ENCODE assay signal across 10 mouse cellular contexts in genomic region chr14:8186278-8187045, GRCm38 (mm10). TPM values are rescaled to one million over a fixed set of nuclear protein-coding genes. Genes with fewer than 3 reads are reported as not detected.
DNase-seq lines count a peak whose midpoint lies in the region; ATAC-seq and TF ChIP-seq lines count a peak whose summit lies in the region.
"Had no signal": no experiment of that assay in that cellular context is flagged by ENCODE, and none has a peak within 500 bp of the region (broad histone marks: within the 10 kb centered on the region; RNA-seq: fewer than 3 reads in every experiment).

No protein-coding gene starts in this region.

- no peak overlapping the region for H3K9ac ChIP-seq in forebrain, embryonic 16.5 days (replicated peaks; ENCODE audit: low read depth, low read length)
- H3K9ac ChIP-seq in forebrain, embryonic 13.5 days, result no peak overlapping the region
- no peak overlapping the region for H3K9ac ChIP-seq in midbrain, postnatal 0 days (replicated peaks; ENCODE audit: low read length, poor library complexity, severe bottlenecking)
- no peak overlapping the region for H3K9ac ChIP-seq in midbrain, embryonic 15.5 days
- H3K9ac ChIP-seq in intestine, embryonic 16.5 days (ENCODE audit: low read depth, low read length), result no peak overlapping the region

- no peaks in the 10 kb centered on the region for H3K36me3 ChIP-seq in forebrain, embryonic 16.5 days (ENCODE audit: control insufficient read depth, insufficient read depth)
- H3K36me3 ChIP-seq in forebrain, embryonic 13.5 days (ENCODE audit: poor library complexity, severe bottlenecking), result no peaks in the 10 kb centered on the region
- H3K36me3 ChIP-seq in midbrain, postnatal 0 days (ENCODE audit: insufficient read depth, low read length), result no peaks in the 10 kb centered on the region
- no peaks in the 10 kb centered on the region for H3K36me3 ChIP-seq in midbrain, embryonic 15.5 days (replicated peaks)
- no peaks in the 10 kb centered on the region for H3K36me3 ChIP-seq in intestine, embryonic 16.5 days (ENCODE audit: control insufficient read depth, insufficient read depth, low read length)

- H3K4me1 ChIP-seq in forebrain, embryonic 16.5 days (replicated peaks; ENCODE audit: control insufficient read depth, insufficient read depth, low read length), result peaks cover 4% of the 10 kb centered on the region
- H3K4me1 ChIP-seq in forebrain, embryonic 13.5 days, result no peaks in the 10 kb centered on the region
- H3K4me1 ChIP-seq in midbrain, postnatal 0 days (ENCODE audit: insufficient read depth, low read length), result no peaks in the 10 kb centered on the region
- no peaks in the 10 kb centered on the region for H3K4me1 ChIP-seq in midbrain, embryonic 15.5 days
- no peaks in the 10 kb centered on the region for H3K4me1 ChIP-seq in intestine, embryonic 16.5 days (ENCODE audit: control insufficient read depth, insufficient read depth, low read length)

- peak; percentile 56 for DNase-seq in midbrain, postnatal 0 days (ENCODE audit: low spot score)
- peak; percentile 90 for DNase-seq in layer of hippocampus, adult 9-11 months
- DNase-seq in testis, postnatal 14 days (ENCODE audit: low spot score), result peak; percentile 66
- no peak for DNase-seq in spleen, postnatal 10 days (ENCODE audit: low spot score in 2 of 2)
- DNase-seq: B cell, adult 2 months; cerebellum, adult 2 months had no signal

- no peak overlapping the region for H3K27ac ChIP-seq in forebrain, embryonic 16.5 days (ENCODE audit: low read length)
- H3K27ac ChIP-seq in forebrain, embryonic 13.5 days, result no peak overlapping the region
- H3K27ac ChIP-seq in midbrain, postnatal 0 days (ENCODE audit: low read depth, low read length), result no peak overlapping the region
- H3K27ac ChIP-seq in midbrain, embryonic 15.5 days, result no peak overlapping the region
- H3K27ac ChIP-seq in intestine, embryonic 16.5 days (ENCODE audit: low read length), result no peak overlapping the region

- peak; percentile 52 for ATAC-seq in forebrain, embryonic 16.5 days
- ATAC-seq in forebrain, embryonic 13.5 days, result no peak
- ATAC-seq in midbrain, postnatal 0 days (ENCODE audit: low FRiP score), result no peak
- ATAC-seq in midbrain, embryonic 15.5 days (replicated peaks), result no peak
- no peak for ATAC-seq in intestine, embryonic 16.5 days

- WGBS in forebrain, embryonic 16.5 days, result 74% methylated on average over 6 of the region's 6 CpGs
- 87% methylated on average over 6 of the region's 6 CpGs for WGBS in forebrain, embryonic 13.5 days
- 82% methylated on average over 6 of the region's 6 CpGs for WGBS in midbrain, postnatal 0 days
- WGBS in midbrain, embryonic 15.5 days, result 90% methylated on average over 6 of the region's 6 CpGs
- 89% methylated on average over 6 of the region's 6 CpGs for WGBS in intestine, embryonic 16.5 days

- no peaks in the 10 kb centered on the region for H3K27me3 ChIP-seq in forebrain, embryonic 16.5 days (replicated peaks; ENCODE audit: control insufficient read depth, insufficient read depth, low read length)
- no peaks in the 10 kb centered on the region for H3K27me3 ChIP-seq in forebrain, embryonic 13.5 days
- H3K27me3 ChIP-seq in midbrain, postnatal 0 days (ENCODE audit: insufficient read depth, low read length), result no peaks in the 10 kb centered on the region
- H3K27me3 ChIP-seq in midbrain, embryonic 15.5 days (replicated peaks), result no peaks in the 10 kb centered on the region
- H3K27me3 ChIP-seq in intestine, embryonic 16.5 days (replicated peaks; ENCODE audit: control insufficient read depth, insufficient read depth, low read length), result no peaks in the 10 kb centered on the region

- no peak overlapping the region for H3K4me2 ChIP-seq in forebrain, embryonic 16.5 days (ENCODE audit: low read length)
- H3K4me2 ChIP-seq in forebrain, embryonic 13.5 days, result no peak overlapping the region
- H3K4me2 ChIP-seq in midbrain, postnatal 0 days (ENCODE audit: low read depth, low read length, poor library complexity, severe bottlenecking), result no peak overlapping the region
- H3K4me2 ChIP-seq in midbrain, embryonic 15.5 days, result no peak overlapping the region
- no peak overlapping the region for H3K4me2 ChIP-seq in intestine, embryonic 16.5 days (ENCODE audit: low read depth, low read length)

- no peaks in the 10 kb centered on the region for H3K9me3 ChIP-seq in forebrain, embryonic 16.5 days (ENCODE audit: control insufficient read depth, low read length)
- no peaks in the 10 kb centered on the region for H3K9me3 ChIP-seq in forebrain, embryonic 13.5 days (replicated peaks)
- H3K9me3 ChIP-seq in midbrain, postnatal 0 days (ENCODE audit: low read length), result no peaks in the 10 kb centered on the region
- no peaks in the 10 kb centered on the region for H3K9me3 ChIP-seq in midbrain, embryonic 15.5 days
- H3K9me3 ChIP-seq in intestine, embryonic 16.5 days (ENCODE audit: control insufficient read depth, low read length), result no peaks in the 10 kb centered on the region

- no peak overlapping the region for H3K4me3 ChIP-seq in forebrain, embryonic 16.5 days (replicated peaks; ENCODE audit: low read length)
- H3K4me3 ChIP-seq in forebrain, embryonic 13.5 days, result no peak overlapping the region
- H3K4me3 ChIP-seq in midbrain, postnatal 0 days (ENCODE audit: low read depth, low read length), result no peak overlapping the region
- no peak overlapping the region for H3K4me3 ChIP-seq in midbrain, embryonic 15.5 days
- no peak overlapping the region for H3K4me3 ChIP-seq in intestine, embryonic 16.5 days (ENCODE audit: low read length)

- no peak for TF ChIP-seq CTCF in midbrain, postnatal 0 days (IDR thresholded peaks at IDR 0.05)

RNA-seq across cellular contexts. Expression of gene Pdhb, which starts 13.6 kb away (rescaled TPM):
- 249 and 250 TPM in 2 replicates for polyA plus RNA-seq in forebrain, embryonic 16.5 days (2015; fragmentation: Nextera tagmentation; extraction: Ambion mirVana)
- polyA plus RNA-seq in forebrain, embryonic 13.5 days (2015; fragmentation: Nextera tagmentation; extraction: Ambion mirVana), result 238 and 247 TPM in 2 replicates
- total RNA-seq in midbrain, postnatal 0 days (2014; rRNA removed), result 153 and 192 TPM in 2 replicates
- polyA plus RNA-seq in midbrain, postnatal 0 days (2015; fragmentation: Nextera tagmentation; extraction: Ambion mirVana), result 256 and 264 TPM in 2 replicates
- 245 TPM in 2 replicates for polyA plus RNA-seq in midbrain, embryonic 15.5 days (2015; fragmentation: Nextera tagmentation; extraction: Ambion mirVana)
- 187 and 215 TPM in 2 replicates for polyA plus RNA-seq in intestine, embryonic 16.5 days (2015; fragmentation: Nextera tagmentation; extraction: Ambion mirVana)

RNA-seq across cellular contexts. Expression of gene Kctd6, which starts 27.5 kb away (rescaled TPM):
- 7.2 and 8.1 TPM in 2 replicates for polyA plus RNA-seq in forebrain, embryonic 16.5 days (2015; fragmentation: Nextera tagmentation; extraction: Ambion mirVana)
- 4.6 and 5.6 TPM in 2 replicates for polyA plus RNA-seq in forebrain, embryonic 13.5 days (2015; fragmentation: Nextera tagmentation; extraction: Ambion mirVana)
- total RNA-seq in midbrain, postnatal 0 days (2014; rRNA removed), result 18.7 and 23.1 TPM in 2 replicates
- polyA plus RNA-seq in midbrain, postnatal 0 days (2015; fragmentation: Nextera tagmentation; extraction: Ambion mirVana), result 33.6 and 42.8 TPM in 2 replicates
- 18.3 and 19.6 TPM in 2 replicates for polyA plus RNA-seq in midbrain, embryonic 15.5 days (2015; fragmentation: Nextera tagmentation; extraction: Ambion mirVana)
- 2.1 and 2.2 TPM in 2 replicates for polyA plus RNA-seq in intestine, embryonic 16.5 days (2015; fragmentation: Nextera tagmentation; extraction: Ambion mirVana)

Comparison
In these comparisons a context has a peak if more than half of its experiments do, and no peak if none do; other contexts are left out.
1. DNase-seq: peak in midbrain, postnatal 0 days (single experiment), layer of hippocampus, adult 9-11 months (single experiment) and testis, postnatal 14 days (single experiment); none in spleen, postnatal 10 days (0 of 2).